Mouse (Mus musculus): ENCODE measurements around the gene Cln3. TPM values are rescaled to one million over a fixed set of nuclear protein-coding genes. Genes with fewer than 3 reads are reported as not detected.

The Cln3 gene
- polyA plus RNA-seq, 1 experiment from 2014 or later: 17.6 TPM

DNA sequence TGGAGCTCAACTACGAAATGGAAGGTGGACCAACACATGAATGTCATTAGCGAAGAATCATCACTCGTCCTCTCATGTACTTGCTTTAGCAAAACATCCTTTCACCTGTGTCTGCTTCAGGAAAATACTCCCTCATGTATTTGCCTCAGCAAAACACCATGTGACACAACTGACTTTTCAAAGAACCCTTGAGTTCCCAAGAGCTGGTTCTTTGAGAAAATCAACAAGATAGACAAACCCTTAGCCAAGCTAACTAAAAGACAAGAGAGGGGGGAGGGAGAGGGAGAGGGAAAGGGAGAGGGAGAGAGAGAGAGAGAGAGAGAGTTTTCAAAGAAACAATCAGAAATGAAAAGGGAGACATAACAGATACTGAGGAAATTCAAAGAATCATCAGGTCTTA, 62.3 kb downstream of the Cln3 start:
- no peak for ATAC-seq (replicated peaks; ENCODE audit: insufficient number of reproducible peaks, insufficient read depth, low FRiP score, low read depth)

More for the DNA sequence above, 62.3 kb downstream of the Cln3 start:
- Histone ChIP-seq H3K9ac (no peak overlapping the region), H3K4me3 (no peak overlapping the region), H3K27me3 (peaks cover 5% of the 10 kb centered on the region; the same call in 1 of the 2 replicates), H3K9me3 (replicated peaks) (no peaks in the 10 kb centered on the region), H3K27ac (no peak overlapping the region), H3K4me1 (replicated peaks) (no peaks in the 10 kb centered on the region), H3K4me2 (no peak overlapping the region), H3K36me3 (no peaks in the 10 kb centered on the region)
- WGBS: 72% methylated on average over 3 of the region's 3 CpGs

Small RNA genes within 50 kb of the gene (microRNA-seq; reads per million reads assigned to microRNA genes)
- 0.84 reads per million for gene Mir7059

Other genes with a start within 250 kb of the Cln3 start
- gene Lat, start 216.2 kb downstream of the Cln3 start, polyA plus RNA-seq (2015; fragmentation: Nextera tagmentation; extraction: Ambion mirVana): 4.3 and 22.6 TPM in 2 replicates
- gene Spns1, start 208.4 kb downstream of the Cln3 start, polyA plus RNA-seq (2015; fragmentation: Nextera tagmentation; extraction: Ambion mirVana): 36.0 and 46.3 TPM in 2 replicates
- gene Nfatc2ip, start 189.1 kb downstream of the Cln3 start, polyA plus RNA-seq (2015; fragmentation: Nextera tagmentation; extraction: Ambion mirVana): 1.4 and 2.6 TPM in 2 replicates
- gene Cd19, start 170.9 kb downstream of the Cln3 start, polyA plus RNA-seq (2015; fragmentation: Nextera tagmentation; extraction: Ambion mirVana): 0.09 TPM in 1 of 2 replicates, not detected in the other
- gene Rabep2, start 157.1 kb downstream of the Cln3 start, polyA plus RNA-seq (2015; fragmentation: Nextera tagmentation; extraction: Ambion mirVana): 16.3 and 22.8 TPM in 2 replicates
- gene Atp2a1, start 122.7 kb downstream of the Cln3 start, polyA plus RNA-seq (2015; fragmentation: Nextera tagmentation; extraction: Ambion mirVana): 0.72 and 1.8 TPM in 2 replicates
- 37.1 and 45.2 TPM in 2 replicates for gene Sh2b1, start 110.4 kb downstream of the Cln3 start, polyA plus RNA-seq (2015; fragmentation: Nextera tagmentation; extraction: Ambion mirVana)
- gene Tufm, start 98.5 kb downstream of the Cln3 start, polyA plus RNA-seq (2015; fragmentation: Nextera tagmentation; extraction: Ambion mirVana): 170 and 182 TPM in 2 replicates
- gene Atxn2l, start 82.4 kb downstream of the Cln3 start, polyA plus RNA-seq (2015; fragmentation: Nextera tagmentation; extraction: Ambion mirVana): 31.0 and 42.0 TPM in 2 replicates
- gene Eif3c, start 19.4 kb downstream of the Cln3 start, polyA plus RNA-seq (2015; fragmentation: Nextera tagmentation; extraction: Ambion mirVana): 114 and 119 TPM in 2 replicates
- 0.34 and 0.81 TPM in 2 replicates for gene Apobr, start 875 bp downstream of the Cln3 start, polyA plus RNA-seq (2015; fragmentation: Nextera tagmentation; extraction: Ambion mirVana)
- 0.13 and 0.23 TPM in 2 replicates for gene Il27, start 9.1 kb upstream of the Cln3 start, polyA plus RNA-seq (2015; fragmentation: Nextera tagmentation; extraction: Ambion mirVana)
- 14.2 and 19.8 TPM in 2 replicates for gene Nupr1, start 45.0 kb upstream of the Cln3 start, polyA plus RNA-seq (2015; fragmentation: Nextera tagmentation; extraction: Ambion mirVana)
- 21.0 and 33.5 TPM in 2 replicates for gene Sgf29, start 63.5 kb upstream of the Cln3 start, polyA plus RNA-seq (2015; fragmentation: Nextera tagmentation; extraction: Ambion mirVana)
- gene Sult1a1, start 90.6 kb upstream of the Cln3 start, polyA plus RNA-seq (2015; fragmentation: Nextera tagmentation; extraction: Ambion mirVana): 13.0 and 14.2 TPM in 2 replicates
- 87.6 and 98.0 TPM in 2 replicates for gene Bola2, start 109.6 kb upstream of the Cln3 start, polyA plus RNA-seq (2015; fragmentation: Nextera tagmentation; extraction: Ambion mirVana)
- 6.7 and 7.7 TPM in 2 replicates for gene Slx1b, start 110.0 kb upstream of the Cln3 start, polyA plus RNA-seq (2015; fragmentation: Nextera tagmentation; extraction: Ambion mirVana)
- gene Coro1a, start 122.0 kb upstream of the Cln3 start, polyA plus RNA-seq (2015; fragmentation: Nextera tagmentation; extraction: Ambion mirVana): 13.5 and 71.8 TPM in 2 replicates
- 51.0 and 66.8 TPM in 2 replicates for gene Mapk3, start 173.8 kb upstream of the Cln3 start, polyA plus RNA-seq (2015; fragmentation: Nextera tagmentation; extraction: Ambion mirVana)
- 1.2 and 1.3 TPM in 2 replicates for gene Gdpd3, start 180.5 kb upstream of the Cln3 start, polyA plus RNA-seq (2015; fragmentation: Nextera tagmentation; extraction: Ambion mirVana)
- 78.1 and 90.5 TPM in 2 replicates for gene Ypel3, start 191.1 kb upstream of the Cln3 start, polyA plus RNA-seq (2015; fragmentation: Nextera tagmentation; extraction: Ambion mirVana)
- gene Tbx6, start 195.7 kb upstream of the Cln3 start, polyA plus RNA-seq (2015; fragmentation: Nextera tagmentation; extraction: Ambion mirVana): 0.34 and 0.41 TPM in 2 replicates
- 120 and 149 TPM in 2 replicates for gene Ppp4c, start 206.7 kb upstream of the Cln3 start, polyA plus RNA-seq (2015; fragmentation: Nextera tagmentation; extraction: Ambion mirVana)
- 0.69 and 1.3 TPM in 2 replicates for gene Fam57b, start 211.9 kb upstream of the Cln3 start, polyA plus RNA-seq (2015; fragmentation: Nextera tagmentation; extraction: Ambion mirVana)
- not detected in 2 replicates for gene 4930451I11Rik, start 245.8 kb upstream of the Cln3 start, polyA plus RNA-seq (2015; fragmentation: Nextera tagmentation; extraction: Ambion mirVana)